Mouse (Mus musculus) forebrain, embryonic 12.5 days (tissue): Measurements from ENCODE around the gene Zfp740. TPM values are rescaled to one million over a fixed set of nuclear protein-coding genes. Genes with fewer than 3 reads are reported as not detected.

ENCODE experiments used
- ATAC-seq: fragments of 200-750 bp; cut with Nextera tagmentation; 2 replicates; pipeline ENCODE4 v1.8.0; 2017; ENCODE audit warnings: moderate TSS enrichment; ENCODE audit not compliant: low FRiP score
- H3K27ac ChIP-seq: fragments of 300-500 bp; sonication (generic); 2 replicates; pipeline ENCODE4 v1.5.1; 2016; ENCODE audit warnings: mild to moderate bottlenecking
- H3K27me3 ChIP-seq: fragments of 300-500 bp; sonication (generic); 2 replicates; pipeline ENCODE4 v1.6.1; 2016; ENCODE audit warnings: mild to moderate bottlenecking
- H3K36me3 ChIP-seq: fragments of 300-500 bp; sonication (generic); replicated peaks from 2 replicates; pipeline ENCODE4 v1.6.1; 2016; ENCODE audit warnings: mild to moderate bottlenecking
- H3K4me1 ChIP-seq: fragments of 300-500 bp; sonication (generic); 2 replicates; pipeline ENCODE4 v1.6.1; 2016
- H3K4me2 ChIP-seq: fragments of 300-500 bp; sonication (generic); 2 replicates; pipeline ENCODE4 v1.6.1; 2016; ENCODE audit warnings: mild to moderate bottlenecking, moderate library complexity
- H3K4me3 ChIP-seq: fragments of 300-500 bp; sonication (generic); replicated peaks from 2 replicates; pipeline ENCODE4 v1.5.1; 2016; ENCODE audit warnings: mild to moderate bottlenecking
- H3K9ac ChIP-seq: fragments of 300-500 bp; sonication (generic); 2 replicates; pipeline ENCODE4 v1.6.1; 2016; ENCODE audit warnings: mild to moderate bottlenecking
- H3K9me3 ChIP-seq: fragments of 300-500 bp; sonication (generic); 2 replicates; pipeline ENCODE4 v1.6.1; 2016
- WGBS: fragments of 180-500 bp; shearing (Covaris S2); methylation state at CpG from one replicate; pipeline ENCODE4 v1.1.7; 2016; 5-methylcytosine and 5-hydroxymethylcytosine counted together
- polyA plus RNA-seq: library from polyadenylated mRNA; unstranded; fragments of >200 nt; fragmentation: Nextera tagmentation; extraction: Ambion mirVana; gene quantifications from 2 replicates; pipeline ENCODE4 v1.2.1, GENCODE M21; 2016

Gene Zfp740
- polyA plus RNA-seq, 1 experiment from 2014 or later: 132 TPM

DNA sequence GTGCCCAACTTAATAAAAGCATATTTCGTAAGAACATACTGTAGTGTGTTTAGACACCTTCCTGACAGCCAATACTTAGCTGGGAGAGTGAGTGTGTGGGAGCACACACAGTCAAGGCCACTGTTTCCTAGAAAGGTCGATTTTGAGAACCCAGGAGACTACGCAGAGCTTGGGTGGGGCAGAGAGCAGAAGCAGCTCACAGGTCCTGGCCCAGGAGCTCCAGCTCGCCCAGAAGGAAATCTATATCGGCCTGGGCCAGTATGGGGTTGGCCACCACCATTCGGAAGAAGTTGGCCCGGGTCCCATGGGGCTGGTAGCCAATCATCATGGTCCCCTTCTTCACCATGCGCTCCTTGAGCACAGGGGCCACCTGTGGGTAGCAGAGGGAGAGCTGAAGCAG lies 25.6 kb upstream of the Zfp740 start:
- ATAC-seq: no peak
- no peak overlapping the region for H3K4me2 ChIP-seq
- WGBS: 89% methylated on average over 8 of the region's 8 CpGs

DNA sequence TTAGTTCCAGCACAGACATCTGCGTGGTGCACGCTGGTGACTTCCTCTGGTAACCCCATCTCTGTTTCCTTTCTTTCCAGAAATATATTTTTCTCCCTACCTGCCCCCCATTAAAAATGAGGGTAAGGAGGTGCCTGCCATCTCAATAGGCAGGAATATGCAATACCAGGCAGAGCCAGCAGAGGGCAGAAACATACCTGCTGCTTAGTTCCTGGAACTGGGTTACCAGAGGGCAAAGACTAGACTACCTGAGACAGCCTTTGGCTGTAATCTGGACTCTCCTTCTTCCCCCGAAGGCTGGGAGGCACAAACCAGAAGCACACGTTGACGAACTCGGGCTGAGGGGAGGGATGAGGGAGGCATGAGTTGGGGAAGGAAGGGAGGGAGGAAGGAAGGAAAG lies 24.8 kb upstream of the Zfp740 start:
- ATAC-seq: no peak
- Histone ChIP-seq H3K9me3 (no peaks in the 10 kb centered on the region), H3K27me3 (no peaks in the 10 kb centered on the region), H3K4me1 (no peaks in the 10 kb centered on the region), H3K36me3 (peaks cover 4% of the 10 kb centered on the region; the same call in 1 of the 2 replicates), H3K4me3 (no peak overlapping the region), H3K27ac (no peak overlapping the region), H3K4me2 (no peak overlapping the region), H3K9ac (no peak overlapping the region)
- WGBS: 17% methylated on average over 5 of the region's 6 CpGs

More for the DNA sequence above, 25.6 kb upstream of the Zfp740 start:
- H3K9me3 ChIP-seq: no peaks in the 10 kb centered on the region
- H3K4me3 ChIP-seq: no peak overlapping the region
- H3K27ac ChIP-seq: no peak overlapping the region
- H3K36me3 ChIP-seq: peaks cover 4% of the 10 kb centered on the region; the same call in 1 of the 2 replicates
- H3K9ac ChIP-seq: no peak overlapping the region
- no peaks in the 10 kb centered on the region for H3K27me3 ChIP-seq
- H3K4me1 ChIP-seq: no peaks in the 10 kb centered on the region

DNA sequence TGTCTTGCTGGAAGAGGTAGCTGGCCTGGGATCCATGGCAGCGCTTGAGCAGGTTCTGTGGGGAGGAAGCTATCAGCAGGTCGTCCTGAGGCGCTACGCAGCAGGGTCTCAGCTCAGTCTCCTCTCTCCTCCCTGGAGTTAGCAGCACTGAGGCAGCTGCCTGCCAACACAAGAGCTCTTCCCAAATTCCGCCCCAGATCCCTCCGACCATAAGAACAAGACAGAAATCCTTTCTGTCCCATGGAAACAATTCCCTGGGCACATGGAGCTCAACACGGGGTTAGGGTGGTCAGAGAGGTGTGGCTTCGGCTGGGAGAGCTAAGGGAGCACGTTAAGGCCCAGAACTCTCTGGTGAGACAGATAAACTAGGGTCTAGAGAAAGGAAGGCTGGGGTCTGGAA lies 23.9 kb upstream of the Zfp740 start:
- H3K36me3 ChIP-seq: peaks cover 8% of the 10 kb centered on the region; the same call in 1 of the 2 replicates
- no peaks in the 10 kb centered on the region for H3K9me3 ChIP-seq
- no peak overlapping the region for H3K9ac ChIP-seq
- no peak overlapping the region for H3K27ac ChIP-seq
- no peak for ATAC-seq
- no peaks in the 10 kb centered on the region for H3K27me3 ChIP-seq
- no peaks in the 10 kb centered on the region for H3K4me1 ChIP-seq
- no peak overlapping the region for H3K4me2 ChIP-seq
- 81% methylated on average over 9 of the region's 9 CpGs for WGBS
- no peak overlapping the region for H3K4me3 ChIP-seq

DNA sequence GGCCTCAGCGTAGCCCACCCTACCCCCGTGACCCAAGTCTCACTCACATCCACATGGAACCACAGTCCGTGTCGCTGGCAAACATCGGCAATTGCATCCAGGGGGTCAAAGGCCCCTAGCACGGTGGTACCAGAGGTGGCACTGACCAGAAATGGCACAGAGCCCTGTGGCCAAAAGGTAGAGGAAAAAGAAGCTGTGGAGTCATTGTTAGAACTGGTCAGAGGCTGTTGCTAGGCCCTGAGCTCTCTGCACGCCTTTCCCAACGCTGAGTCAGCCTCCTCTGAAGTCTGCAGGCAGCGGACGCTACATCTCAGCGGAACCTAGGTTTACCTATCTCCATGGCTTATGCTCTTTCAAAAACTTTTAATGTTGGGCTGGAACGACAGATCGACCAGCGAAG lies 23.1 kb upstream of the Zfp740 start:
- Histone ChIP-seq H3K4me2 (no peak overlapping the region), H3K27ac (no peak overlapping the region), H3K27me3 (no peaks in the 10 kb centered on the region), H3K9ac (no peak overlapping the region), H3K9me3 (no peaks in the 10 kb centered on the region), H3K4me3 (no peak overlapping the region), H3K36me3 (peaks cover 5% of the 10 kb centered on the region), H3K4me1 (no peaks in the 10 kb centered on the region)
- 91% methylated on average over 14 of the region's 14 CpGs for WGBS
- ATAC-seq: no peak

DNA sequence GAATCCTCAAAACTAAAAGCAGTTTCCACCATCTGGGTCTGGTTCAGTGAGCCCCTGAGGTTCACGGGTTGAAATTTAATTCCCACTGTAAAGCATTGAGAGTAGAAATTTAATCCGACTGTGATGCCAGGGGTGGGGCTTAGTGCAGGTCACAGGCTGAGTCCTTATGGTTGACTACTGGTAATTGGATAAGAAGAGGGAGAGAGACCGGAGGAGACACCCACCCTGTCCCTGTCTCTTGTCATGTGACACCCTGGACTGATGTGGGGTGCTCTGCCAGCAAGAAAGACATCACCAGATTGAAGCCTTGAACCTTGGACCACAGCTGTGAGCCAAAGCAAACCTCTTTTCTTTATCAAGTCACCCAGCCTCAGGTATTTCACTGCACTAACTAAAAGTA lies 20.0 kb upstream of the Zfp740 start:
- Histone ChIP-seq H3K9ac (no peak overlapping the region), H3K4me2 (no peak overlapping the region), H3K4me3 (no peak overlapping the region), H3K27me3 (no peaks in the 10 kb centered on the region), H3K27ac (no peak overlapping the region), H3K4me1 (no peaks in the 10 kb centered on the region), H3K9me3 (no peaks in the 10 kb centered on the region), H3K36me3 (peaks cover 11% of the 10 kb centered on the region)
- no peak for ATAC-seq
- WGBS: 79% methylated on average over 3 of the region's 3 CpGs

DNA sequence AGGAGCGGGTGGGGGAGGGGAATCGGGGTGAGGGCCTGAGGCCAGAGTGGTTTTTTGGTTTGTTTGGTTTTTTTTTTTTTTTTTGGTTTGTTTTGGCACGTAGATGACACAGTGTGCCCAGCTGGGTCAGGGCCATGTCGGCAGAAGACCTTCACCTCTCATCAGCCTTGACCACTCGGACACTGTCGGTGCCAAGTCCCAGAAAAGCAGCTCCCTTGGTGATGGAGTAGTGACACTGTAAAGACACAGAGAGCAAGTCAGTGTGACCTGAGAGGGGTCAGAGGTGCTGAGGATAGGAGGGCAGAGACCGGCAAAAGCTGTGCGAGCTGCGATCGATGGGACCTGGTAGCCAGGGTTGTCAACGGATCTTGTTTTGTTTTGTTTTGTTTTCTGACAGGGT lies 16.8 kb upstream of the Zfp740 start:
- 85% methylated on average over 11 of the region's 11 CpGs for WGBS
- H3K9me3 ChIP-seq: no peaks in the 10 kb centered on the region
- H3K36me3 ChIP-seq: peaks cover 11% of the 10 kb centered on the region
- no peaks in the 10 kb centered on the region for H3K4me1 ChIP-seq
- H3K4me3 ChIP-seq: no peak overlapping the region
- ATAC-seq: no peak
- H3K9ac ChIP-seq: no peak overlapping the region
- H3K27me3 ChIP-seq: no peaks in the 10 kb centered on the region
- H3K27ac ChIP-seq: no peak overlapping the region
- no peak overlapping the region for H3K4me2 ChIP-seq

DNA sequence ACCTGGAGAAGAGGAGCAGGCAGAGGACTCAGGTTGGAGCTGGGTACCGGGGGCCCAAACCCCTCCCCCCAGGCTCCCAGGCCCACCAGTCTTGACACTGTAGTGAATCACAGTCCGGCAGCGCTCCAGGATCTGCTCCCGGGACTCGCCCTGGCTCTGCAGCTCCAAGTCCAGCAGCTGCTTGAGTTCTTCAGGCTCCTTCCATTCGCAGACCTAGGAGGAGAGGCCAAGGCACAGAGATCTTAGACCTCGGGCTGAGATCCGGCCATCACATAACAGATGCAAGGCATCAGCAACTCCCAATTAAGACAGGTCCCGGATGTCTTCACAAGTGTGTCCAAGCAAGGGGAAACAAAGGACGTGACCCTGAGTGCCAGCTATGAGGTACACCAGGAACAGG lies 15.0 kb upstream of the Zfp740 start:
- 92% methylated on average over 10 of the region's 10 CpGs for WGBS
- no peak overlapping the region for H3K27ac ChIP-seq

DNA sequence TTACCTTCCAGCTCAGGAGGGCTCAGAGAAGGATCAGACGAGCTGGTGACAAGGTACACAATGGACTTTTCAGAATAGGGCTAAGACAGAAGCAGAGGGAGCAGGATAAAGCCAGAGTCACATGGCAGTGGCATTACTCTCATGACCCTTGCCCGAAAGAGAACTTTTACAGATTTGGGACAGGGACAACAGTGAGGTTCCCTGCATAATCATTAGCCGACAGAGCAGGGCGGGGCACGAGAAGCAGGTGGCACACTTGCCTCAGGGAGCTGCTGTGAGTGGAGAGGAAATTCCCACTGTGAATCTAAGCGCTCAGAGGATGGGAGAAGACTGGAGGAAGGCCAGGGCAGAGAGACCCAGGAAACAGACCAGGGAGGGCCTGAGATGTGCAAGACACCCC lies 14.2 kb upstream of the Zfp740 start:
- ATAC-seq: no peak
- Histone ChIP-seq H3K27ac (no peak overlapping the region), H3K36me3 (peaks cover 9% of the 10 kb centered on the region), H3K27me3 (no peaks in the 10 kb centered on the region), H3K9me3 (no peaks in the 10 kb centered on the region), H3K4me1 (no peaks in the 10 kb centered on the region), H3K4me2 (no peak overlapping the region), H3K9ac (no peak overlapping the region), H3K4me3 (no peak overlapping the region)
- WGBS: 57% methylated on average over 6 of the region's 6 CpGs

More for the DNA sequence above, 15.0 kb upstream of the Zfp740 start:
- Histone ChIP-seq H3K27me3 (no peaks in the 10 kb centered on the region), H3K9me3 (no peaks in the 10 kb centered on the region), H3K4me2 (no peak overlapping the region), H3K9ac (no peak overlapping the region), H3K4me3 (no peak overlapping the region), H3K4me1 (no peaks in the 10 kb centered on the region), H3K36me3 (peaks cover 11% of the 10 kb centered on the region)
- ATAC-seq: no peak

DNA sequence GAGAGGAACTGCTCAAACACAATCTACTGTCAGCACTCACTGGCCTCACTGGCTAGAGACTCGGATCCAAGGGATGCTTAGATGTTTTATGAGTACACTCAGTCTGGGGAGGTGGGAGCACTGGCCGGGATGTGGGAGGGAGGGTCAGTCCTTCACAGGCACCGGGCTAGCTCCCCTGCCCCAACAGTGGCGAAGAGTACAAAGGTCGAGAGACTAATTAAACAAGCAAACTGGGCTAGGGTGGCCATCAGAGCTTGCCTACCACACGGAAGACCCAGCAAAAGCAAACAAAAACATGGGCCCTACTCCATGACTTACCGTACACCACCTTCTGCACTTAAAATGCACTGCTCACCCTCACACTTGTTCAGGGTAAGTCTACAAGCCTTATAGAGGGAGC lies 11.3 kb upstream of the Zfp740 start:
- H3K9me3 ChIP-seq: no peaks in the 10 kb centered on the region
- WGBS: 76% methylated on average over 7 of the region's 7 CpGs
- no peaks in the 10 kb centered on the region for H3K4me1 ChIP-seq
- H3K36me3 ChIP-seq: no peaks in the 10 kb centered on the region
- no peak overlapping the region for H3K4me3 ChIP-seq
- H3K9ac ChIP-seq: no peak overlapping the region
- H3K27ac ChIP-seq: no peak overlapping the region
- H3K27me3 ChIP-seq: no peaks in the 10 kb centered on the region
- H3K4me2 ChIP-seq: no peak overlapping the region
- no peak for ATAC-seq

DNA sequence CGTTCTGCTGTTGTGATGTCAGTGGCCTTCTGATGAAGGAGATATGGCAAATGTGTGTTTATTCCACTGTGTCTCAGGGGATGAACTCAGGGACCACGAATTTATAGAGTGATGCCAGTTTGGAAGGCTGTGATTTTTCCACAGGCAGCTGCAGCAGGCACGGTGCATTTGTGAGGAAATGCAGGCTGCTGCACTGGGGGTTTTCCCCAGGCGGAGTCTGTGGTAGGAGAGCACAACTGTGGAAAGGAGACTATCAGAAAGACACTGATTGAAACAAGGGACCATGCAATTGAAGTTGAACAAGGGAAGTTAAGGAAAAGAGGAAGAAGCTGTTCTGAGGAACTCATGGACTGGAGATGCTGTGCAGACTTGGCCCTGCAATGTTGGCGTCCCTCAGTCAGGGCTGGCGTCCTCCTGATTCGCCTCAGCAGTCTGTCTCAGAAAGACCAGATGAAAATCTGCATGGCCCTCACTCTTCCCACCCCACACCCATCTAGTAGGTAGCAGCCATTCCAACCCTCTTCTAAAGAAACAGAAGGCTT lies 10.7 kb upstream of the Zfp740 start:
- Histone ChIP-seq H3K9me3 (no peaks in the 10 kb centered on the region), H3K27me3 (no peaks in the 10 kb centered on the region), H3K27ac (no peak overlapping the region), H3K4me3 (no peak overlapping the region), H3K4me1 (no peaks in the 10 kb centered on the region), H3K9ac (no peak overlapping the region), H3K4me2 (no peak overlapping the region), H3K36me3 (no peaks in the 10 kb centered on the region)
- ATAC-seq: no peak
- 83% methylated on average over 7 of the region's 7 CpGs for WGBS

DNA sequence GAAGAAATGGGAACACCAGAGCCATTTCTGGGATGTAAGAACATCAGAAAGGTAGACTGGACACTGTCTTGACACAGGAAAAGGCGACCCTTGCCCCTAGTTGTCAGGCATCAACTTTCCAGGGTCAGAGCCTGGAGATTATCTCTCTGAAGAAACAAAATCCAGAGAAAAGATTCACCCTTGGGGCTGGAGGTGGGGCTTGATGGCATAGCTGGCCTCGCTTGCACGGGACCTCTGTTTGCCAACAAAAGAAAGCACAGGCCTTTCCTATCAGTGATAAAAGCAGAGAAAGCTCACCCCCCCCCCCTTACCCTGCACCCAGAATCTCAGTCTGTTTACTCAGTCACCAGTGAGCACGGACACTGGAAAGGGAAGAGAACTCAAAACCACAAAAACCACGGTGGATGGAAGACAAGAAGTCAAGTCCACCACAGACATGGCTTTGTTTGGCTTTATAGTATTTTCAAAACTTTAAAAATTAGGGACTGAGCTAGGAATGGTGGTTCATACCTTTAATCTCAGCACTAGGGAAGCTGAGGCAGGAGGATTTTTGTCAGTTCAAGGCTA lies 10.1 kb upstream of the Zfp740 start:
- no peaks in the 10 kb centered on the region for H3K36me3 ChIP-seq
- no peak overlapping the region for H3K4me3 ChIP-seq
- 74% methylated on average over 5 of the region's 5 CpGs for WGBS
- H3K4me2 ChIP-seq: no peak overlapping the region
- H3K4me1 ChIP-seq: no peaks in the 10 kb centered on the region
- no peak for ATAC-seq
- no peak overlapping the region for H3K9ac ChIP-seq
- no peak overlapping the region for H3K27ac ChIP-seq
- H3K9me3 ChIP-seq: no peaks in the 10 kb centered on the region
- H3K27me3 ChIP-seq: no peaks in the 10 kb centered on the region

DNA sequence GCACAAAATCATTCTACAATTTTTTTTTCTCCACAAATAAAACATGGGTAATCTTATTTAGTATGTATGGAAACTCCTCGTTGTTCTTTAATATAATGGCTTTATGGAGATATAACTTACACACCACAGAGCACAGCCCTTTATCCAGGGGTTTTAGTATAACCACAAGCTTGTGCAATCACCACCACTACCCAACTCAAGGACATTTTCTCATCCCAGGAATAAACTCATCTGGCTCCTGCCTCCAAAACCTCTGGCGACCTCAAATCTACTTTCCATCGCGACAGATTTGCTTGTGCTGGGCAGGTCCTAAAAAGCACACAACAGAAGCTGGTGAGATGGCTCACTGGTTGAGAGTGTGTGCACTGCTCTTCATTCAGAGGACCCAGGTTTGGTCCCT lies 9.4 kb upstream of the Zfp740 start:
- Histone ChIP-seq H3K27me3 (no peaks in the 10 kb centered on the region), H3K36me3 (no peaks in the 10 kb centered on the region), H3K4me3 (no peak overlapping the region), H3K9ac (no peak overlapping the region), H3K4me1 (no peaks in the 10 kb centered on the region), H3K27ac (no peak overlapping the region), H3K9me3 (no peaks in the 10 kb centered on the region), H3K4me2 (no peak overlapping the region)
- WGBS: 86% methylated on average over 4 of the region's 4 CpGs
- ATAC-seq: no peak

DNA sequence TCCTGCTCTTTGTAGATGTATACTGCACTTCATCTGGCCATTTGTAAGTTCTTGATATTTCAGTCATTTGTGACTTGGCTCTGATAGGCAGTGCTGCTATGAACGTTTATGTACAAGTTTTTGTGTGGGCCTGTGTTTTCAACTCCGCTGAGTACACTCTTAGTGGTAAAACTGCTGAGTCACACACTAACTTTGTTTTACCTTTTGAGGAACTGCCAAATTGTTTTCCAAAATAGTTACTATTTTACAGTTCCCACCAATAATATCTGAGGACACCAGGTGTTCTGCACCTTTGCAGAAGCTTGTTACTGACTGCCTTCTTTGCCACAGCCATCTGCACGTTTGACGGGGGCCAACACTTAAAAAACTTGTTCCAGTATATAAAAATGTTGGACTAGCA lies 8.6 kb upstream of the Zfp740 start:
- WGBS: 88% methylated on average over 4 of the region's 4 CpGs
- H3K27ac ChIP-seq: no peak overlapping the region
- no peaks in the 10 kb centered on the region for H3K4me1 ChIP-seq
- H3K9me3 ChIP-seq: no peaks in the 10 kb centered on the region
- H3K4me2 ChIP-seq: no peak overlapping the region
- no peaks in the 10 kb centered on the region for H3K36me3 ChIP-seq
- no peak overlapping the region for H3K4me3 ChIP-seq
- no peak overlapping the region for H3K9ac ChIP-seq
- ATAC-seq: no peak
- no peaks in the 10 kb centered on the region for H3K27me3 ChIP-seq
